Comparison of ENCODE assay signal across 15 mouse cellular contexts in genomic region chr16:4406047-4406586, GRCm38 (mm10).
"Had no signal": no experiment of that assay in that cellular context is flagged by ENCODE, and none has a peak within 500 bp of the region (broad histone marks: within the 10 kb centered on the region; RNA-seq: fewer than 3 reads in every experiment).

No protein-coding gene starts in this region.

- H3K4me3 ChIP-seq: limb, embryonic 12.5 days; limb, embryonic 15.5 days; lung, embryonic 15.5 days; neural tube, embryonic 12.5 days; neural tube, embryonic 15.5 days had no signal

- H3K9ac ChIP-seq: limb, embryonic 12.5 days; limb, embryonic 15.5 days; liver, embryonic 14.5 days; lung, embryonic 15.5 days; neural tube, embryonic 12.5 days; neural tube, embryonic 15.5 days had no signal

- H3K4me2 ChIP-seq: limb, embryonic 12.5 days; limb, embryonic 15.5 days; lung, embryonic 15.5 days; neural tube, embryonic 12.5 days; neural tube, embryonic 15.5 days had no signal

- H3K9me3 ChIP-seq: limb, embryonic 12.5 days; limb, embryonic 15.5 days; lung, embryonic 15.5 days; neural tube, embryonic 12.5 days; neural tube, embryonic 15.5 days had no signal

- DNase-seq: left cerebral cortex, postnatal 4 days; midbrain, embryonic 14.5 days; right cerebral cortex, adult 18-20 months; right cerebral cortex, postnatal 14 days; right cerebral cortex, postnatal 4 days; thymus, adult 2 months; thymus, postnatal 14 days; thymus, postnatal 4 days had no signal

- H3K36me3 ChIP-seq: limb, embryonic 12.5 days; limb, embryonic 15.5 days; lung, embryonic 15.5 days; neural tube, embryonic 12.5 days; neural tube, embryonic 15.5 days had no signal

- H3K4me1 ChIP-seq: limb, embryonic 12.5 days; neural tube, embryonic 12.5 days had no signal

- H3K27ac ChIP-seq: limb, embryonic 12.5 days; limb, embryonic 15.5 days; liver, embryonic 14.5 days; macrophage; neural tube, embryonic 12.5 days; neural tube, embryonic 15.5 days had no signal

- H3K27me3 ChIP-seq: limb, embryonic 12.5 days; limb, embryonic 15.5 days; lung, embryonic 15.5 days; neural tube, embryonic 12.5 days; neural tube, embryonic 15.5 days had no signal
